ENCODE assay signal across 8 mouse cellular contexts in genomic region chr2:156475285-156476110, GRCm38 (mm10). TPM values are rescaled to one million over a fixed set of nuclear protein-coding genes. Genes with fewer than 3 reads are reported as not detected.
DNase-seq lines count a peak whose midpoint lies in the region; ATAC-seq and TF ChIP-seq lines count a peak whose summit lies in the region.

No protein-coding gene starts in this region.

- 0 out of 2 replicates have a peak, but pooled peaks have one; percentile 70 for ATAC-seq in embryonic facial prominence, embryonic 11.5 days (replicated peaks; ENCODE audit: insufficient number of reproducible peaks, low FRiP score, low TSS enrichment, low read depth)
- peak; percentile 76 for ATAC-seq in heart, embryonic 13.5 days (ENCODE audit: extremely low read depth, insufficient number of reproducible peaks, low FRiP score, low TSS enrichment)
- peak; percentile 83 for ATAC-seq in kidney, embryonic 16.5 days (ENCODE audit: low FRiP score, low TSS enrichment)
- ATAC-seq in liver, embryonic 11.5 days (replicated peaks; ENCODE audit: low FRiP score) = peak; percentile 74
- ATAC-seq in midbrain, postnatal 0 days (ENCODE audit: low FRiP score) = peak; percentile 52; the same call in 1 of the 2 replicates

- H3K4me1 ChIP-seq in embryonic facial prominence, embryonic 11.5 days (ENCODE audit: control insufficient read depth, insufficient read depth, low read length) = peaks cover 8% of the 10 kb centered on the region
- peaks cover 71% of the 10 kb centered on the region for H3K4me1 ChIP-seq in heart, embryonic 13.5 days
- peaks cover 38% of the 10 kb centered on the region for H3K4me1 ChIP-seq in kidney, embryonic 16.5 days (ENCODE audit: insufficient read depth, low read length)
- peaks cover 24% of the 10 kb centered on the region for H3K4me1 ChIP-seq in liver, embryonic 11.5 days (replicated peaks; ENCODE audit: control insufficient read depth, insufficient read depth, low read length)
- peaks cover 13% of the 10 kb centered on the region; the same call in 1 of the 2 replicates for H3K4me1 ChIP-seq in midbrain, postnatal 0 days (ENCODE audit: insufficient read depth, low read length)
- peaks cover 19% of the 10 kb centered on the region for H3K4me1 ChIP-seq in testis, adult 2 months (ENCODE audit: control insufficient read depth, insufficient read depth, low read length)

- TF ChIP-seq CTCF in midbrain, postnatal 0 days (IDR thresholded peaks at IDR 0.05) = no peak
- no peak for TF ChIP-seq CTCF in testis, adult 2 months (IDR thresholded peaks at IDR 0.05; ENCODE audit: control insufficient read depth, insufficient read depth, insufficient replicate concordance, low read depth, low read length)

- under 1% methylated on average over 66 of the region's 80 CpGs for WGBS in embryonic facial prominence, embryonic 11.5 days
- under 1% methylated on average over 52 of the region's 80 CpGs for WGBS in heart, embryonic 13.5 days
- under 1% methylated on average over 54 of the region's 80 CpGs for whole genome bisulfite sequencing in kidney, embryonic 16.5 days
- WGBS in liver, embryonic 11.5 days = 1% methylated on average over 60 of the region's 80 CpGs
- WGBS in midbrain, postnatal 0 days = 0% methylated on average over 37 of the region's 80 CpGs

- peak overlapping the region; percentile 62 for H3K27ac ChIP-seq in embryonic facial prominence, embryonic 11.5 days (replicated peaks; ENCODE audit: low read depth, low read length)
- H3K27ac ChIP-seq in heart, embryonic 13.5 days (replicated peaks) = peak overlapping the region; percentile 87
- H3K27ac ChIP-seq in kidney, embryonic 16.5 days (ENCODE audit: low read length) = peak overlapping the region; percentile 85
- H3K27ac ChIP-seq in liver, embryonic 11.5 days (ENCODE audit: low read depth, low read length) = peak overlapping the region; percentile 28; the same call in 1 of the 2 replicates
- peak overlapping the region; percentile 74 for H3K27ac ChIP-seq in midbrain, postnatal 0 days (ENCODE audit: low read depth, low read length)
- H3K27ac ChIP-seq in testis, adult 2 months (ENCODE audit: control insufficient read depth, insufficient read depth, low read depth, low read length) = no peak overlapping the region; the same call in 1 of the 2 replicates

- H3K36me3 ChIP-seq in embryonic facial prominence, embryonic 11.5 days (replicated peaks; ENCODE audit: control insufficient read depth, insufficient read depth, low read depth, low read length) = no peaks in the 10 kb centered on the region
- H3K36me3 ChIP-seq in heart, embryonic 13.5 days = no peaks in the 10 kb centered on the region
- no peaks in the 10 kb centered on the region for H3K36me3 ChIP-seq in kidney, embryonic 16.5 days (ENCODE audit: insufficient read depth, low read length)
- no peaks in the 10 kb centered on the region for H3K36me3 ChIP-seq in liver, embryonic 11.5 days (ENCODE audit: control insufficient read depth, insufficient read depth, low read length)
- H3K36me3 ChIP-seq in midbrain, postnatal 0 days (ENCODE audit: insufficient read depth, low read length) = no peaks in the 10 kb centered on the region
- no peaks in the 10 kb centered on the region for H3K36me3 ChIP-seq in testis, adult 2 months (ENCODE audit: control insufficient read depth, insufficient read depth, low read length)

- H3K27me3 ChIP-seq in embryonic facial prominence, embryonic 11.5 days (ENCODE audit: control insufficient read depth, insufficient read depth, low read length) = no peaks in the 10 kb centered on the region
- H3K27me3 ChIP-seq in heart, embryonic 13.5 days (replicated peaks) = peaks cover 16% of the 10 kb centered on the region
- peaks cover 5% of the 10 kb centered on the region; the same call in 1 of the 2 replicates for H3K27me3 ChIP-seq in kidney, embryonic 16.5 days (ENCODE audit: insufficient read depth, low read length)
- H3K27me3 ChIP-seq in liver, embryonic 11.5 days (replicated peaks; ENCODE audit: control insufficient read depth, insufficient read depth, low read length) = peaks cover 23% of the 10 kb centered on the region
- H3K27me3 ChIP-seq in midbrain, postnatal 0 days (ENCODE audit: insufficient read depth, low read length) = no peaks in the 10 kb centered on the region
- H3K27me3 ChIP-seq in testis, adult 2 months (ENCODE audit: control insufficient read depth, insufficient read depth, low read length) = no peaks in the 10 kb centered on the region

- H3K4me2 ChIP-seq in embryonic facial prominence, embryonic 11.5 days (ENCODE audit: low read depth, low read length) = peak overlapping the region; percentile 97
- peak overlapping the region; percentile 94 for H3K4me2 ChIP-seq in heart, embryonic 13.5 days
- peak overlapping the region; percentile 97 for H3K4me2 ChIP-seq in kidney, embryonic 16.5 days (replicated peaks; ENCODE audit: low read depth, low read length)
- H3K4me2 ChIP-seq in liver, embryonic 11.5 days = peak overlapping the region; percentile 92
- H3K4me2 ChIP-seq in midbrain, postnatal 0 days (ENCODE audit: low read depth, low read length, poor library complexity, severe bottlenecking) = peak overlapping the region; percentile 95

- DNase-seq in 3T3-L1 (ENCODE audit: low read depth, low spot score) = peak; percentile 89
- peak; percentile 86 for DNase-seq in adrenal gland, postnatal 14 days
- DNase-seq in embryonic facial prominence, embryonic 11.5 days (ENCODE audit: low spot score) = peak; percentile 81
- DNase-seq in liver, embryonic 11.5 days (ENCODE audit: low spot score) = peak; percentile 73
- DNase-seq in midbrain, postnatal 0 days (ENCODE audit: low spot score) = peak; percentile 72

- H3K4me3 ChIP-seq in embryonic facial prominence, embryonic 11.5 days (ENCODE audit: low read depth, low read length) = peak overlapping the region; percentile 67
- H3K4me3 ChIP-seq in heart, embryonic 13.5 days = peak overlapping the region; percentile 73
- peak overlapping the region; percentile 67 for H3K4me3 ChIP-seq in kidney, embryonic 16.5 days (ENCODE audit: low read length)
- H3K4me3 ChIP-seq in liver, embryonic 11.5 days (ENCODE audit: low read depth, low read length) = peak overlapping the region; percentile 62
- H3K4me3 ChIP-seq in midbrain, postnatal 0 days (ENCODE audit: low read depth, low read length) = peak overlapping the region; percentile 69
- peak overlapping the region; percentile 78 for H3K4me3 ChIP-seq in testis, adult 2 months (ENCODE audit: control insufficient read depth, low read depth, low read length)

- no peaks in the 10 kb centered on the region for H3K9me3 ChIP-seq in embryonic facial prominence, embryonic 11.5 days (replicated peaks; ENCODE audit: control insufficient read depth, low read length)
- H3K9me3 ChIP-seq in heart, embryonic 13.5 days = no peaks in the 10 kb centered on the region
- no peaks in the 10 kb centered on the region for H3K9me3 ChIP-seq in kidney, embryonic 16.5 days (ENCODE audit: low read length)
- no peaks in the 10 kb centered on the region for H3K9me3 ChIP-seq in liver, embryonic 11.5 days (ENCODE audit: control insufficient read depth, low read length)
- no peaks in the 10 kb centered on the region for H3K9me3 ChIP-seq in midbrain, postnatal 0 days (ENCODE audit: low read length)

- TF ChIP-seq POLR2A in testis, adult 2 months (IDR thresholded peaks at IDR 0.05; ENCODE audit: control insufficient read depth, low read depth, low read length) = peak; percentile 13; the same call in 1 of the 2 replicates

- peak overlapping the region; percentile 93 for H3K9ac ChIP-seq in embryonic facial prominence, embryonic 11.5 days (replicated peaks; ENCODE audit: low read length)
- peak overlapping the region; percentile 89 for H3K9ac ChIP-seq in heart, embryonic 13.5 days
- peak overlapping the region; percentile 82 for H3K9ac ChIP-seq in kidney, embryonic 16.5 days (replicated peaks; ENCODE audit: low read length)
- peak overlapping the region; percentile 77 for H3K9ac ChIP-seq in liver, embryonic 11.5 days (ENCODE audit: low read depth, low read length)
- H3K9ac ChIP-seq in midbrain, postnatal 0 days (replicated peaks; ENCODE audit: low read length, poor library complexity, severe bottlenecking) = peak overlapping the region; percentile 93

RNA-seq across cellular contexts. Expression of gene Epb41l1, which starts 54.8 kb away (rescaled TPM):
- 47.4 and 56.8 TPM in 2 replicates for total RNA-seq in adrenal gland, postnatal 14 days (2021)
- 3.2 and 3.3 TPM in 2 replicates for polyA plus RNA-seq in embryonic facial prominence, embryonic 11.5 days (2014; fragmentation: Nextera tagmentation; extraction: Ambion mirVana)
- polyA plus RNA-seq in heart, embryonic 13.5 days (2015; fragmentation: Nextera tagmentation; extraction: Ambion mirVana) = 1.1 and 1.2 TPM in 2 replicates
- 2.1 and 2.5 TPM in 2 replicates for polyA plus RNA-seq in kidney, embryonic 16.5 days (2015; fragmentation: Nextera tagmentation; extraction: Ambion mirVana)
- polyA plus RNA-seq in liver, embryonic 11.5 days (2014; fragmentation: Nextera tagmentation; extraction: Ambion mirVana) = 1.4 and 1.5 TPM in 2 replicates
- total RNA-seq in midbrain, postnatal 0 days (2014; rRNA removed) = 261 and 263 TPM in 2 replicates
- 12.7 and 12.9 TPM in 2 replicates for polyA plus RNA-seq in midbrain, postnatal 0 days (2015; fragmentation: Nextera tagmentation; extraction: Ambion mirVana)
- 4.0 and 6.1 TPM in 2 replicates for polyA plus RNA-seq in testis, adult 2 months (2012; rRNA removed)
